Mouse (Mus musculus): Measurements from ENCODE around the gene Marcksl1. TPM values are rescaled to one million over a fixed set of nuclear protein-coding genes. Genes with fewer than 3 reads are reported as not detected.

The Marcksl1 gene
- polyA plus RNA-seq (2015; fragmentation: Nextera tagmentation; extraction: Ambion mirVana), result 1,671 and 1,849 TPM in 2 replicates

GRCm38 (mm10) chr4:129513086-129513767 is at the start of gene Marcksl1:
Gene Marcksl1 (plus strand): TSS chr4:129513581.
- H3K4me1 ChIP-seq (replicated peaks), result peaks cover 54% of the 10 kb centered on the region
- peak within 1 kb of the TSS; percentile 99 for H3K27ac ChIP-seq (replicated peaks)
- H3K4me3 ChIP-seq, result peak within 1 kb of the TSS; percentile 98
- 6% methylated on average over 42 of the region's 47 CpGs for WGBS
- peak within 1 kb of the TSS; percentile 100 for H3K9ac ChIP-seq
- no peaks in the 10 kb centered on the region for H3K27me3 ChIP-seq
- ATAC-seq (ENCODE audit: low FRiP score, low read depth), result peak; percentile 87
- peaks cover 20% of the 10 kb centered on the region for H3K36me3 ChIP-seq
- no peaks in the 10 kb centered on the region for H3K9me3 ChIP-seq
- H3K4me2 ChIP-seq, result peak within 1 kb of the TSS; percentile 77

GRCm38 (mm10) chr4:129464286-129464815 is 49.0 kb upstream of the Marcksl1 start:
- Histone ChIP-seq H3K4me1 (replicated peaks) (peaks cover 17% of the 10 kb centered on the region), H3K9me3 (no peaks in the 10 kb centered on the region), H3K4me2 (no peak overlapping the region), H3K9ac (no peak overlapping the region), H3K36me3 (peaks cover 45% of the 10 kb centered on the region), H3K4me3 (no peak overlapping the region), H3K27ac (replicated peaks) (no peak overlapping the region), H3K27me3 (no peaks in the 10 kb centered on the region)
- ATAC-seq (ENCODE audit: low FRiP score, low read depth), result no peak
- 84% methylated on average over 4 of the region's 4 CpGs for WGBS

GRCm38 (mm10) chr4:129476047-129476446 is 37.3 kb upstream of the Marcksl1 start:
- no peak overlapping the region for H3K4me3 ChIP-seq
- WGBS, result 85% methylated on average over 11 of the region's 11 CpGs
- peaks cover 70% of the 10 kb centered on the region for H3K36me3 ChIP-seq

GRCm38 (mm10) chr4:129479863-129480262 is 33.5 kb upstream of the Marcksl1 start:
- ATAC-seq (ENCODE audit: low FRiP score, low read depth), result no peak
- Histone ChIP-seq H3K27me3 (no peaks in the 10 kb centered on the region), H3K36me3 (peaks cover 73% of the 10 kb centered on the region), H3K9ac (no peak overlapping the region), H3K9me3 (no peaks in the 10 kb centered on the region), H3K4me3 (no peak overlapping the region), H3K4me2 (no peak overlapping the region), H3K27ac (replicated peaks) (no peak overlapping the region), H3K4me1 (replicated peaks) (no peaks in the 10 kb centered on the region)
- 97% methylated on average over 3 of the region's 3 CpGs for WGBS

More at GRCm38 (mm10) chr4:129476047-129476446, 37.3 kb upstream of the Marcksl1 start:
- no peak overlapping the region for H3K4me2 ChIP-seq
- H3K27me3 ChIP-seq, result no peaks in the 10 kb centered on the region
- no peaks in the 10 kb centered on the region for H3K9me3 ChIP-seq
- ATAC-seq (ENCODE audit: low FRiP score, low read depth), result no peak
- H3K9ac ChIP-seq, result no peak overlapping the region
- no peak overlapping the region for H3K27ac ChIP-seq (replicated peaks)
- H3K4me1 ChIP-seq (replicated peaks), result no peaks in the 10 kb centered on the region

- Histone ChIP-seq H3K36me3 (peaks cover 74% of the 10 kb centered on the region), H3K27me3 (no peaks in the 10 kb centered on the region)
These were observed 32.3 kb upstream of the Marcksl1 start for GRCm38 (mm10) chr4:129481090-129481489.

GRCm38 (mm10) chr4:129490972-129491880 is 22.2 kb upstream of the Marcksl1 start, which contains the start of the genes Tssk3 and Fam229a:
Gene Tssk3 (minus strand): TSS chr4:129491022.
Gene Fam229a (plus strand): TSS chr4:129491190.
- Histone ChIP-seq H3K4me2 (peak within 1 kb of the TSS; percentile 67), H3K27me3 (peaks cover 4% of the 10 kb centered on the region; the same call in 1 of the 2 replicates), H3K36me3 (peaks cover 27% of the 10 kb centered on the region), H3K9ac (peak within 1 kb of the TSS; percentile 25), H3K4me1 (replicated peaks) (peaks cover 21% of the 10 kb centered on the region), H3K4me3 (peak within 1 kb of the TSS; percentile 34), H3K27ac (replicated peaks) (no peak within 1 kb of the TSS), H3K9me3 (no peaks in the 10 kb centered on the region)
- peak; percentile 38; the same call in 1 of the 2 replicates for ATAC-seq (ENCODE audit: low FRiP score, low read depth)
- WGBS, result 3% methylated on average over 67 of the region's 70 CpGs

More at GRCm38 (mm10) chr4:129481090-129481489, 32.3 kb upstream of the Marcksl1 start:
- no peaks in the 10 kb centered on the region for H3K9me3 ChIP-seq
- no peak for ATAC-seq (ENCODE audit: low FRiP score, low read depth)
- H3K9ac ChIP-seq, result no peak overlapping the region
- H3K27ac ChIP-seq (replicated peaks), result no peak overlapping the region
- no peak overlapping the region for H3K4me2 ChIP-seq
- WGBS, result 95% methylated on average over 1 of the region's 1 CpGs
- no peaks in the 10 kb centered on the region for H3K4me1 ChIP-seq (replicated peaks)
- H3K4me3 ChIP-seq, result no peak overlapping the region

- H3K9ac ChIP-seq, result no peak overlapping the region
- WGBS, result 74% methylated on average over 7 of the region's 7 CpGs
- no peak overlapping the region for H3K4me3 ChIP-seq
- H3K4me1 ChIP-seq (replicated peaks), result peaks cover 30% of the 10 kb centered on the region
- H3K4me2 ChIP-seq, result no peak overlapping the region
- ATAC-seq (ENCODE audit: low FRiP score, low read depth), result no peak
- peaks cover 4% of the 10 kb centered on the region; the same call in 1 of the 2 replicates for H3K27me3 ChIP-seq
- no peaks in the 10 kb centered on the region for H3K9me3 ChIP-seq
- no peak overlapping the region for H3K27ac ChIP-seq (replicated peaks)
- H3K36me3 ChIP-seq, result no peaks in the 10 kb centered on the region
These were observed 18.7 kb upstream of the Marcksl1 start for GRCm38 (mm10) chr4:129494681-129495080.

- Histone ChIP-seq H3K4me2 (peak overlapping the region; percentile 44), H3K9ac (peak overlapping the region; percentile 29; the same call in 1 of the 2 replicates), H3K9me3 (no peaks in the 10 kb centered on the region), H3K36me3 (no peaks in the 10 kb centered on the region), H3K4me1 (replicated peaks) (peaks cover 37% of the 10 kb centered on the region), H3K27me3 (peaks cover 4% of the 10 kb centered on the region; the same call in 1 of the 2 replicates), H3K4me3 (peak overlapping the region; percentile 18), H3K27ac (replicated peaks) (peak overlapping the region; percentile 80)
- WGBS, result 12% methylated on average over 16 of the region's 16 CpGs
- peak; percentile 61 for ATAC-seq (ENCODE audit: low FRiP score, low read depth)
These were observed 17.5 kb upstream of the Marcksl1 start for GRCm38 (mm10) chr4:129495672-129496562.

- no peaks in the 10 kb centered on the region for H3K36me3 ChIP-seq
- 26% methylated on average over 6 of the region's 6 CpGs for WGBS
- peak overlapping the region; percentile 44 for H3K4me2 ChIP-seq
- H3K9ac ChIP-seq, result peak overlapping the region; percentile 29; the same call in 1 of the 2 replicates
- peak overlapping the region; percentile 80 for H3K27ac ChIP-seq (replicated peaks)
- peak overlapping the region; percentile 18; the same call in 1 of the 2 replicates for H3K4me3 ChIP-seq
- H3K9me3 ChIP-seq, result no peaks in the 10 kb centered on the region
- no peak for ATAC-seq (ENCODE audit: low FRiP score, low read depth)
- peaks cover 4% of the 10 kb centered on the region; the same call in 1 of the 2 replicates for H3K27me3 ChIP-seq
- H3K4me1 ChIP-seq (replicated peaks), result peaks cover 36% of the 10 kb centered on the region
These were observed 16.8 kb upstream of the Marcksl1 start for GRCm38 (mm10) chr4:129496631-129497030.

GRCm38 (mm10) chr4:129498941-129499340 is 14.4 kb upstream of the Marcksl1 start:
- no peaks in the 10 kb centered on the region for H3K36me3 ChIP-seq
- 74% methylated on average over 3 of the region's 3 CpGs for WGBS
- no peaks in the 10 kb centered on the region for H3K27me3 ChIP-seq
- H3K27ac ChIP-seq (replicated peaks), result no peak overlapping the region
- no peak for ATAC-seq (ENCODE audit: low FRiP score, low read depth)
- no peak overlapping the region for H3K4me2 ChIP-seq
- no peaks in the 10 kb centered on the region for H3K9me3 ChIP-seq
- peaks cover 31% of the 10 kb centered on the region for H3K4me1 ChIP-seq (replicated peaks)
- no peak overlapping the region for H3K4me3 ChIP-seq
- H3K9ac ChIP-seq, result no peak overlapping the region

- Histone ChIP-seq H3K4me3 (peak overlapping the region; percentile 61; the same call in 1 of the 2 replicates), H3K9ac (no peak overlapping the region)
These were observed 13.4 kb upstream of the Marcksl1 start for GRCm38 (mm10) chr4:129500017-129500416.

More at GRCm38 (mm10) chr4:129500017-129500416, 13.4 kb upstream of the Marcksl1 start:
- H3K4me1 ChIP-seq (replicated peaks), result peaks cover 31% of the 10 kb centered on the region
- H3K9me3 ChIP-seq, result no peaks in the 10 kb centered on the region
- 77% methylated on average over 8 of the region's 8 CpGs for WGBS
- no peaks in the 10 kb centered on the region for H3K27me3 ChIP-seq
- ATAC-seq (ENCODE audit: low FRiP score, low read depth), result no peak
- no peaks in the 10 kb centered on the region for H3K36me3 ChIP-seq
- H3K4me2 ChIP-seq, result peak overlapping the region; percentile 97
- H3K27ac ChIP-seq (replicated peaks), result peak overlapping the region; percentile 78; the same call in 1 of the 2 replicates

Data from hindbrain, embryonic 15.5 days (tissue).